Mouse (Mus musculus): ENCODE measurements around the gene Spock1.

DNA sequence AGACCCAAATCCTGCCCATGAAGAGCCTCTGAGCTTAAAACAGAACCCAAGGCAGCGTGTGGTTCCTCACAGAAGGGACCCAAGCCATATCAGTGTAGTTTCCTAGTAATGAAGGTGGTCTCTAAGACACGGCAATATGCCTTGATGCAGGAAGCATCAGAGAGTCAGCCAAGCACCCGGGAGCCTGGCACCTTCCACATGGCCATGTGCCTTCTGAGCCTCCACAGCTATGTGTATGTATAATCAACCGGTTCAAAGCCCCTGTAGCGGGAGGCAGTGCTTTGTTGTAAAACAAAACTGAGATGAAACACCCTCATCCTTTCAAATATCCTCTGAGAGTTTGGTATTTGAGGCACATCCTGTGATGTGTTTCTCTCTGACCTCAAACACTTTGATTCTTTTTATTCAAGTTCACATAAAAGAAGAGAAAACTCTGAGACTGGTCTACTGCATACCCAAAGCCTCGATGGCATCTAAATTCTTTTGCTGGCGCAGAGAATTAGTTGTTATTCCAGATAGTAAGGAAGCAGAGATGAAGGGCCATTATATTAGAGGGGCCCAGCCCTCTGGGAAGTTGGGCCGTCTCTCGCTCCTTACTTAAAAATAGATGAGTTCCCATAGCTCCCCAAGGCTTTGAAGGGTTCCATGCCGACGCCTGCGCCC, 325.7 kb downstream of the Spock1 start:
- TF ChIP-seq CTCF (conservative IDR thresholded peaks at IDR 0.05; ENCODE audit: low read length) (no peak), POU5F1 (IDR thresholded peaks at IDR 0.05; ENCODE audit: borderline replicate concordance, low read length) (no peak), NANOG (IDR thresholded peaks at IDR 0.05; ENCODE audit: borderline replicate concordance, low read length) (no peak)
